Mouse (Mus musculus) olfactory bulb, adult 2 months (tissue): ENCODE results near the gene Cmtm6.

Source experiments
- CTCF ChIP-seq: fragments of 200-500 bp; IDR thresholded peaks from 2 replicates; pipeline ENCODE4 v1.5.1; 2012; ENCODE audit warnings: low read depth, mild to moderate bottlenecking, low read length, moderate library complexity; ENCODE audit not compliant: insufficient read depth
- POLR2A ChIP-seq: fragments of 200-500 bp; IDR thresholded peaks from 2 replicates; pipeline ENCODE4 v1.6.1; 2012; ENCODE audit warnings: mild to moderate bottlenecking, low read depth, low read length, moderate library complexity; ENCODE audit not compliant: insufficient read depth

DNA sequence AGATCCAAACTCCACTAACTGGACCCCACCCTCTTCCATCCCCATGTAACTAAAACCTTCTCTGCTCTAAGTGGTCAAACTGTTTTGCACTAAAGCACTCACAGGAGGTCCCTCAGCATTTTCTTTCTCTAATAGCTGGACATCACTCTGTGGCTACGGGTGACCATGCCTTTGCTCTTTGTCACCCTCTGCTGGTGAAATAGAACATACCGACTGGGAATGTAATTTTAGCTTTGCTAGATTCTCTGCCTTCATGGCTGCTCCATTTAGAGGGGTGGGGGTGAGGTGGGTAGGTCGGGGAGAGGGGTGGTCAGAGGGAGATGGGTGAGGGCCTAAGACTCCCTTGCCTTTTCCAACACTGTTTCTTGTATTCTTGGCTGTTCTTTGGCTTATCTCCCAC lies 3.6 kb upstream of the Cmtm6 start:
- TF ChIP-seq CTCF (no peak), POLR2A (no peak)
